8 mouse cellular contexts compared by ENCODE assay signal in genomic region chr7:118532519-118533177, GRCm38 (mm10). TPM values are rescaled to one million over a fixed set of nuclear protein-coding genes. Genes with fewer than 3 reads are reported as not detected.
DNase-seq lines count a peak whose midpoint lies in the region; ATAC-seq and TF ChIP-seq lines count a peak whose summit lies in the region.

No protein-coding gene starts in this region.

- peak overlapping the region; percentile 69 for H3K9ac ChIP-seq in kidney, embryonic 15.5 days
- peak overlapping the region; percentile 65 for H3K9ac ChIP-seq in limb, embryonic 15.5 days
- H3K9ac ChIP-seq in midbrain, postnatal 0 days (replicated peaks; ENCODE audit: low read length, poor library complexity, severe bottlenecking), result peak overlapping the region; percentile 68

- peaks cover 13% of the 10 kb centered on the region for H3K36me3 ChIP-seq in erythroblast, embryonic 14.5 days (ENCODE audit: control insufficient read depth)
- peaks cover 5% of the 10 kb centered on the region for H3K36me3 ChIP-seq in heart, embryonic 10.5 days
- H3K36me3 ChIP-seq in kidney, embryonic 15.5 days, result peaks cover 17% of the 10 kb centered on the region
- H3K36me3 ChIP-seq in limb, embryonic 15.5 days, result peaks cover 6% of the 10 kb centered on the region; the same call in 1 of the 2 replicates
- peaks cover 4% of the 10 kb centered on the region; the same call in 1 of the 2 replicates for H3K36me3 ChIP-seq in midbrain, postnatal 0 days (ENCODE audit: insufficient read depth, low read length)

- peak overlapping the region; percentile 70 for H3K4me2 ChIP-seq in kidney, embryonic 15.5 days
- H3K4me2 ChIP-seq in limb, embryonic 15.5 days, result peak overlapping the region; percentile 64
- H3K4me2 ChIP-seq in midbrain, postnatal 0 days (ENCODE audit: low read depth, low read length, poor library complexity, severe bottlenecking), result peak overlapping the region; percentile 47

- peak overlapping the region; percentile 93 for H3K4me3 ChIP-seq in erythroblast, embryonic 14.5 days (replicated peaks)
- H3K4me3 ChIP-seq in heart, embryonic 10.5 days, result peak overlapping the region; percentile 80
- peak overlapping the region; percentile 76 for H3K4me3 ChIP-seq in kidney, embryonic 15.5 days (replicated peaks)
- peak overlapping the region; percentile 88 for H3K4me3 ChIP-seq in limb, embryonic 15.5 days
- peak overlapping the region; percentile 64 for H3K4me3 ChIP-seq in midbrain, postnatal 0 days (ENCODE audit: low read depth, low read length)

- H3K27me3 ChIP-seq in erythroblast, embryonic 14.5 days (ENCODE audit: control insufficient read depth), result no peaks in the 10 kb centered on the region
- no peaks in the 10 kb centered on the region for H3K27me3 ChIP-seq in heart, embryonic 10.5 days (ENCODE audit: insufficient read depth, poor library complexity, severe bottlenecking)
- no peaks in the 10 kb centered on the region for H3K27me3 ChIP-seq in kidney, embryonic 15.5 days
- no peaks in the 10 kb centered on the region for H3K27me3 ChIP-seq in limb, embryonic 15.5 days
- no peaks in the 10 kb centered on the region for H3K27me3 ChIP-seq in midbrain, postnatal 0 days (ENCODE audit: insufficient read depth, low read length)

- peak; percentile 99 for DNase-seq in brain, adult 2 months (ENCODE audit: low read depth, low spot score)
- peak; percentile 99 for DNase-seq in heart, embryonic 10.5 days (ENCODE audit: low spot score)
- peak; percentile 97 for DNase-seq in midbrain, postnatal 0 days (ENCODE audit: low spot score)
- peak; percentile 94 to 97 for DNase-seq in spleen, postnatal 4 days (ENCODE audit: low spot score in 2 of 2)

- H3K9me3 ChIP-seq in erythroblast, embryonic 14.5 days (ENCODE audit: control insufficient read depth, low read length), result no peaks in the 10 kb centered on the region
- no peaks in the 10 kb centered on the region for H3K9me3 ChIP-seq in heart, embryonic 10.5 days
- no peaks in the 10 kb centered on the region for H3K9me3 ChIP-seq in kidney, embryonic 15.5 days (replicated peaks)
- H3K9me3 ChIP-seq in limb, embryonic 15.5 days, result no peaks in the 10 kb centered on the region
- H3K9me3 ChIP-seq in midbrain, postnatal 0 days (ENCODE audit: low read length), result no peaks in the 10 kb centered on the region

- peaks cover 19% of the 10 kb centered on the region for H3K4me1 ChIP-seq in erythroblast, embryonic 14.5 days (ENCODE audit: control insufficient read depth)
- peaks cover 4% of the 10 kb centered on the region; the same call in 1 of the 2 replicates for H3K4me1 ChIP-seq in heart, embryonic 10.5 days
- H3K4me1 ChIP-seq in kidney, embryonic 15.5 days, result 0 out of 2 replicates have a peak, but pooled peaks cover 12% of the 10 kb centered on the region
- H3K4me1 ChIP-seq in limb, embryonic 15.5 days, result no peaks in the 10 kb centered on the region
- no peaks in the 10 kb centered on the region for H3K4me1 ChIP-seq in midbrain, postnatal 0 days (ENCODE audit: insufficient read depth, low read length)

- ATAC-seq in CD4-positive, CD25-positive, alpha-beta regulatory T cell, adult 4 months, result peak; percentile 86
- ATAC-seq in kidney, embryonic 15.5 days (replicated peaks; ENCODE audit: low FRiP score), result peak; percentile 94
- ATAC-seq in limb, embryonic 15.5 days (ENCODE audit: insufficient number of reproducible peaks, low FRiP score, low TSS enrichment, low read depth), result peak; percentile 92
- peak; percentile 95 for ATAC-seq in midbrain, postnatal 0 days (ENCODE audit: low FRiP score)

- H3K27ac ChIP-seq in heart, embryonic 10.5 days, result peak overlapping the region; percentile 100
- peak overlapping the region; percentile 98 for H3K27ac ChIP-seq in kidney, embryonic 15.5 days
- H3K27ac ChIP-seq in limb, embryonic 15.5 days, result peak overlapping the region; percentile 97
- H3K27ac ChIP-seq in midbrain, postnatal 0 days (ENCODE audit: low read depth, low read length), result peak overlapping the region; percentile 98

- TF ChIP-seq CTCF in midbrain, postnatal 0 days (IDR thresholded peaks at IDR 0.05), result no peak

- 2% methylated on average over 36 of the region's 36 CpGs for WGBS in heart, embryonic 10.5 days
- under 1% methylated on average over 36 of the region's 36 CpGs for WGBS in kidney, embryonic 15.5 days
- WGBS in limb, embryonic 15.5 days, result under 1% methylated on average over 36 of the region's 36 CpGs
- under 1% methylated on average over 36 of the region's 36 CpGs for WGBS in midbrain, postnatal 0 days

RNA-seq across cellular contexts. Expression of gene Coq7, which starts 0.5 kb away (rescaled TPM):
- 10 to 100 TPM; 10.3 to 10.7 TPM for polyA plus RNA-seq in CD4-positive, CD25-positive, alpha-beta regulatory T cell, adult 4 months (2017; shearing (Covaris generic))
- 0.80 and 2.4 TPM in 2 replicates for polyA plus RNA-seq in erythroblast, embryonic 14.5 days (2012)
- 151 and 174 TPM in 2 replicates for polyA plus RNA-seq in heart, embryonic 10.5 days (2016; fragmentation: Nextera tagmentation; extraction: Ambion mirVana)
- polyA plus RNA-seq in kidney, embryonic 15.5 days (2015; fragmentation: Nextera tagmentation; extraction: Ambion mirVana), result 136 and 137 TPM in 2 replicates
- polyA plus RNA-seq in limb, embryonic 15.5 days (2015; fragmentation: Nextera tagmentation; extraction: Ambion mirVana), result 71.6 and 78.6 TPM in 2 replicates
- 30.9 and 38.2 TPM in 2 replicates for total RNA-seq in midbrain, postnatal 0 days (2014; rRNA removed)
- 128 and 131 TPM in 2 replicates for polyA plus RNA-seq in midbrain, postnatal 0 days (2015; fragmentation: Nextera tagmentation; extraction: Ambion mirVana)

RNA-seq across cellular contexts. Expression of gene Itpripl2, which starts 40.9 kb away (rescaled TPM):
- polyA plus RNA-seq in CD4-positive, CD25-positive, alpha-beta regulatory T cell, adult 4 months (2017; shearing (Covaris generic)), result under 1 TPM; 0.63 to 0.77 TPM
- polyA plus RNA-seq in erythroblast, embryonic 14.5 days (2012), result not detected in 2 replicates
- 1.6 and 2.2 TPM in 2 replicates for polyA plus RNA-seq in heart, embryonic 10.5 days (2016; fragmentation: Nextera tagmentation; extraction: Ambion mirVana)
- polyA plus RNA-seq in kidney, embryonic 15.5 days (2015; fragmentation: Nextera tagmentation; extraction: Ambion mirVana), result 4.6 and 5.1 TPM in 2 replicates
- polyA plus RNA-seq in limb, embryonic 15.5 days (2015; fragmentation: Nextera tagmentation; extraction: Ambion mirVana), result 7.7 and 9.8 TPM in 2 replicates
- 5.2 and 5.4 TPM in 2 replicates for total RNA-seq in midbrain, postnatal 0 days (2014; rRNA removed)
- 0.48 and 0.52 TPM in 2 replicates for polyA plus RNA-seq in midbrain, postnatal 0 days (2015; fragmentation: Nextera tagmentation; extraction: Ambion mirVana)

RNA-seq across cellular contexts. Expression of gene Tmc7, which starts 51.9 kb away (rescaled TPM):
- not detected for polyA plus RNA-seq in CD4-positive, CD25-positive, alpha-beta regulatory T cell, adult 4 months (2017; shearing (Covaris generic))
- polyA plus RNA-seq in erythroblast, embryonic 14.5 days (2012), result not detected in 2 replicates
- 2.1 and 2.8 TPM in 2 replicates for polyA plus RNA-seq in heart, embryonic 10.5 days (2016; fragmentation: Nextera tagmentation; extraction: Ambion mirVana)
- 1.9 and 2.3 TPM in 2 replicates for polyA plus RNA-seq in kidney, embryonic 15.5 days (2015; fragmentation: Nextera tagmentation; extraction: Ambion mirVana)
- 3.4 and 3.8 TPM in 2 replicates for polyA plus RNA-seq in limb, embryonic 15.5 days (2015; fragmentation: Nextera tagmentation; extraction: Ambion mirVana)
- total RNA-seq in midbrain, postnatal 0 days (2014; rRNA removed), result 11.5 and 13.5 TPM in 2 replicates
- 4.8 and 5.4 TPM in 2 replicates for polyA plus RNA-seq in midbrain, postnatal 0 days (2015; fragmentation: Nextera tagmentation; extraction: Ambion mirVana)

Comparison
In these comparisons a context has a peak if more than half of its experiments do, and no peak if none do; other contexts are left out.
1. Peak in every context shown above with its lines: DNase-seq, ATAC-seq, H3K4me3 ChIP-seq and H3K27ac ChIP-seq.